Mouse (Mus musculus) MEL (cell line): Measurements from ENCODE around the gene Insrr. TPM values are rescaled to one million over a fixed set of nuclear protein-coding genes. Genes with fewer than 3 reads are reported as not detected.
A peak's percentile ranks its signal among the peaks of the same experiment; 100 is the strongest.

Source experiments
- DNase-seq: peaks from one replicate; pipeline ENCODE4 v3.0.0; 2011; ENCODE audit warnings: low read depth, low spot score
- H3K27ac ChIP-seq: 2 replicates; pipeline ENCODE4 v1.5.1; 2012; ENCODE audit warnings: low read depth, mild to moderate bottlenecking, control low read depth, low read length, moderate library complexity; ENCODE audit not compliant: control insufficient read depth
- H3K27me3 ChIP-seq, 2 experiments: fragments of 150-350 bp in 1 of 2; sonication (generic) in 1 of 2; 2 replicates each; pipeline ENCODE4 v1.6.1; 2012; ENCODE audit warnings: low read length in 2 of 2, mild to moderate bottlenecking in 2 of 2, improper control_type of control experiment in 1 of 2, moderate library complexity in 1 of 2; ENCODE audit not compliant: insufficient read depth in 2 of 2, control insufficient read depth in 1 of 2
- H3K36me3 ChIP-seq, 2 experiments: 2 replicates each; pipeline ENCODE4 v1.6.1; 2012 to 2014; ENCODE audit warnings: low read length in 2 of 2, improper control_type of control experiment in 1 of 2, inconsistent platforms in 1 of 2, mild to moderate bottlenecking in 1 of 2; ENCODE audit not compliant: insufficient read depth in 2 of 2, control insufficient read depth in 1 of 2
- H3K4me1 ChIP-seq, 2 experiments: fragments of 150-350 bp in 1 of 2; sonication (generic) in 1 of 2; 2 replicates each; pipeline ENCODE4 v1.6.1; 2012; ENCODE audit warnings: low read length in 2 of 2, improper control_type of control experiment in 1 of 2, mild to moderate bottlenecking in 1 of 2; ENCODE audit not compliant: insufficient read depth in 2 of 2, control insufficient read depth in 1 of 2
- H3K4me3 ChIP-seq, 2 experiments: fragments of 150-350 bp in 1 of 2; sonication (generic) in 1 of 2; 2 replicates each; pipeline ENCODE4 v1.5.1; 2012; ENCODE audit warnings: low read depth in 2 of 2, low read length in 2 of 2, mild to moderate bottlenecking in 2 of 2, moderate library complexity in 2 of 2, control low read depth in 1 of 2, improper control_type of control experiment in 1 of 2; ENCODE audit not compliant: control insufficient read depth in 1 of 2, insufficient read depth in 1 of 2
- H3K79me2 ChIP-seq: 2 replicates; pipeline ENCODE4 v1.6.1; 2012; ENCODE audit warnings: mild to moderate bottlenecking, low read length, moderate library complexity; ENCODE audit not compliant: control insufficient read depth, poor library complexity, insufficient read depth
- H3K9ac ChIP-seq: 2 replicates; pipeline ENCODE4 v1.6.1; 2012; ENCODE audit warnings: low read depth, mild to moderate bottlenecking, control low read depth, low read length, moderate library complexity; ENCODE audit not compliant: control insufficient read depth, poor library complexity, severe bottlenecking
- H3K9me3 ChIP-seq: fragments of 150-350 bp; sonication (generic); replicated peaks from 2 replicates; pipeline ENCODE4 v1.6.1; 2012; ENCODE audit warnings: mild to moderate bottlenecking, low read length, improper control_type of control experiment, moderate library complexity; ENCODE audit not compliant: insufficient read depth
- CHD2 ChIP-seq: IDR thresholded peaks from 2 replicates; pipeline ENCODE4 v1.6.1; 2011; ENCODE audit warnings: low read length, improper control_type of control experiment
- CTCF ChIP-seq, 3 experiments: IDR thresholded peaks in 2 of 3; conservative IDR thresholded peaks in 1 of 3; 2 replicates each; pipeline ENCODE4 v1.5.1; 2011 to 2012; ENCODE audit warnings: low read length in 3 of 3, low read depth in 2 of 3, mild to moderate bottlenecking in 2 of 3, improper control_type of control experiment in 1 of 3, inconsistent platforms in 1 of 3, mixed read lengths in 1 of 3, moderate library complexity in 1 of 3; ENCODE audit not compliant: control insufficient read depth in 1 of 3, insufficient read depth in 1 of 3, poor library complexity in 1 of 3, severe bottlenecking in 1 of 3
- ELF1 ChIP-seq: IDR thresholded peaks from 2 replicates; pipeline ENCODE4 v1.6.1; 2014; ENCODE audit warnings: low read depth, mild to moderate bottlenecking, inconsistent platforms, low read length, improper control_type of control experiment, moderate library complexity
- EP300 ChIP-seq, 2 experiments: IDR thresholded peaks; 2 replicates each; pipeline ENCODE4 v1.6.1; 2011; ENCODE audit warnings: improper control_type of control experiment in 2 of 2, low read length in 2 of 2, low read depth in 1 of 2, mild to moderate bottlenecking in 1 of 2
- GABPA ChIP-seq: IDR thresholded peaks from 2 replicates; pipeline ENCODE4 v1.6.1; 2012; ENCODE audit warnings: low read depth, mild to moderate bottlenecking, inconsistent platforms, low read length, improper control_type of control experiment, moderate library complexity
- MAFK ChIP-seq: IDR thresholded peaks from 2 replicates; pipeline ENCODE4 v1.6.1; 2011; ENCODE audit warnings: low read depth, mild to moderate bottlenecking, low read length, improper control_type of control experiment, borderline replicate concordance
- MAZ ChIP-seq: IDR thresholded peaks from 2 replicates; pipeline ENCODE4 v1.6.1; 2012; ENCODE audit warnings: low read depth, mild to moderate bottlenecking, inconsistent platforms, low read length, improper control_type of control experiment
- NELFE ChIP-seq: IDR thresholded peaks from 2 replicates; pipeline ENCODE4 v1.6.1; 2011; ENCODE audit warnings: low read depth, low read length, improper control_type of control experiment
- NRF1 ChIP-seq: IDR thresholded peaks from 2 replicates; pipeline ENCODE4 v1.6.1; 2014; ENCODE audit warnings: low read depth, mild to moderate bottlenecking, inconsistent platforms, low read length, improper control_type of control experiment, moderate library complexity; ENCODE audit not compliant: poor library complexity, insufficient read depth, severe bottlenecking
- RAD21 ChIP-seq: IDR thresholded peaks from 2 replicates; pipeline ENCODE4 v1.6.1; 2011; ENCODE audit warnings: mild to moderate bottlenecking, low read depth, low read length, improper control_type of control experiment
- SMC3 ChIP-seq: IDR thresholded peaks from 2 replicates; pipeline ENCODE4 v1.6.1; 2011; ENCODE audit warnings: low read depth, low read length, improper control_type of control experiment
- TAL1 ChIP-seq: IDR thresholded peaks from 2 replicates; pipeline ENCODE4 v1.6.1; 2012; ENCODE audit warnings: mild to moderate bottlenecking, inconsistent platforms, low read length, moderate library complexity, mixed read lengths
- TBP ChIP-seq: IDR thresholded peaks from 2 replicates; pipeline ENCODE4 v1.8.0; 2011; ENCODE audit warnings: low read depth, low read length, improper control_type of control experiment
- ZC3H11A ChIP-seq: IDR thresholded peaks from 2 replicates; pipeline ENCODE4 v1.6.1; 2012; ENCODE audit warnings: low read depth, mild to moderate bottlenecking, inconsistent platforms, low read length, improper control_type of control experiment
- polyA plus RNA-seq, 2 experiments: library from polyadenylated mRNA; stranded (reverse) in 1 of 2; unstranded in 1 of 2; fragments of >175 nt in 1 of 2; fragments of >200 nt in 1 of 2; gene quantifications; 2 replicates each; pipeline versions ENCODE4 v1.2.1 to v1.2.4; 2012; ENCODE audit warnings: low replicate concordance in 2 of 2, low read depth in 1 of 2; ENCODE audit not compliant: insufficient read length in 2 of 2, insufficient read depth in 1 of 2, missing spikeins in 1 of 2
- total RNA-seq: library from RNA; depleted of rRNA; stranded (reverse); fragments of 300-350 nt; gene quantifications from 2 replicates; pipeline ENCODE4 v1.2.3, GENCODE M21; 2012

The Insrr gene
- total and polyA plus RNA-seq, 3 experiments, result 0.77 to 3.7 TPM; not detected in 1

- Histone ChIP-seq H3K79me2 (no peaks in the 10 kb centered on the region), H3K36me3 (peaks cover 0 to 2% of the 10 kb centered on the region in 2 experiments; a peak in 1 of 4 replicates), H3K9me3 (no peaks in the 10 kb centered on the region), H3K27me3 (peaks cover 0 to 5% of the 10 kb centered on the region in 2 experiments; a peak in 3 of 4 replicates), H3K9ac (no peak overlapping the region), H3K4me3 (no peak overlapping the region), H3K4me1 (peaks cover 0 to 11% of the 10 kb centered on the region in 2 experiments; a peak in 2 of 4 replicates), H3K27ac (no peak overlapping the region)
- DNase-seq, result peak; percentile 53
- TF ChIP-seq MAZ (no peak), SMC3 (peak; percentile 87), ZC3H11A (peak; percentile 57), RAD21 (peak; percentile 84), CTCF (IDR thresholded peaks at IDR 0.05 in 2 of 3, conservative IDR thresholded peaks at IDR 0.05 in 1 of 3; ENCODE audit: control insufficient read depth in 1 of 3, insufficient read depth in 1 of 3, low read depth in 2 of 3, low read length in 3 of 3, poor library complexity in 1 of 3, severe bottlenecking in 1 of 3) (peak; percentile 68 to 90 (median 90))
- TF ChIP-seq, all 39 proteins: peak for 4
These were observed 1.1 kb upstream of the Insrr start for GRCm38 (mm10) chr3:87795336-87796277.

- TF ChIP-seq NRF1 (no peak), GABPA (no peak), MAFK (no peak), TBP (no peak), TAL1 (no peak), NELFE (no peak), EP300 (IDR thresholded peaks at IDR 0.05; ENCODE audit: low read depth in 1 of 2, low read length in 2 of 2) (no peak), ELF1 (no peak), ZC3H11A (no peak), CHD2 (no peak)
- no peak overlapping the region for H3K27ac ChIP-seq
- no peak overlapping the region for H3K4me3 ChIP-seq
- H3K4me1 ChIP-seq, result peaks cover 0 to 12% of the 10 kb centered on the region in 2 experiments; a peak in 1 of 4 replicates
- H3K79me2 ChIP-seq, result no peaks in the 10 kb centered on the region
- H3K36me3 ChIP-seq, result peaks cover 0 to 4% of the 10 kb centered on the region in 2 experiments; a peak in 1 of 4 replicates
- H3K27me3 ChIP-seq, result peaks cover 0 to 10% of the 10 kb centered on the region in 2 experiments; a peak in 3 of 4 replicates
- no peak for DNase-seq
- no peaks in the 10 kb centered on the region for H3K9me3 ChIP-seq
- no peak overlapping the region for H3K9ac ChIP-seq
These were observed 4.9 kb downstream of the Insrr start for GRCm38 (mm10) chr3:87801681-87802080.
